Mouse (Mus musculus) left cerebral cortex, adult 9 months (tissue): Measurements from ENCODE around the gene Hoxd11.
A peak's percentile ranks its signal among the peaks of the same experiment; 100 is the strongest.

Source experiments
- DNase-seq, 2 experiments: peaks; one replicate each; pipeline ENCODE4 v3.0.0; 2022; ENCODE audit warnings: low spot score in 2 of 2

The Hoxd11 gene

GRCm38 (mm10) chr2:74678891-74679595 lies at the start of gene Hoxd11:
Gene Hoxd11 (plus strand): TSS chr2:74679557.
- no peak for DNase-seq

GRCm38 (mm10) chr2:74635412-74635811 lies 43.9 kb upstream of the Hoxd11 start:
- DNase-seq = no peak

- DNase-seq = no peak
These were observed 36.9 kb upstream of the Hoxd11 start for GRCm38 (mm10) chr2:74642431-74642830.

GRCm38 (mm10) chr2:74645631-74646030 lies 33.7 kb upstream of the Hoxd11 start:
- DNase-seq = no peak

GRCm38 (mm10) chr2:74647082-74647864 lies 32.1 kb upstream of the Hoxd11 start:
- no peak for DNase-seq

- no peak for DNase-seq
These were observed 26.4 kb upstream of the Hoxd11 start for GRCm38 (mm10) chr2:74652996-74653340.

- no peak for DNase-seq
These were observed 25.4 kb upstream of the Hoxd11 start for GRCm38 (mm10) chr2:74653781-74654535.

- no peak for DNase-seq
These were observed 24.5 kb upstream of the Hoxd11 start for GRCm38 (mm10) chr2:74654743-74655419.

GRCm38 (mm10) chr2:74655420-74655781 lies 24.0 kb upstream of the Hoxd11 start:
- no peak for DNase-seq

GRCm38 (mm10) chr2:74655821-74656631 lies 23.3 kb upstream of the Hoxd11 start:
- no peak for DNase-seq

GRCm38 (mm10) chr2:74656632-74657021 lies 22.7 kb upstream of the Hoxd11 start:
- DNase-seq = no peak

- DNase-seq = no peak
These were observed 21.9 kb upstream of the Hoxd11 start for GRCm38 (mm10) chr2:74657251-74658023.

GRCm38 (mm10) chr2:74658024-74658666 lies 21.2 kb upstream of the Hoxd11 start:
- DNase-seq = no peak

GRCm38 (mm10) chr2:74658667-74659371 lies 20.5 kb upstream of the Hoxd11 start:
- no peak for DNase-seq

- DNase-seq = no peak
These were observed 19.8 kb upstream of the Hoxd11 start, which contains the start of gene Evx2 for GRCm38 (mm10) chr2:74659507-74660005. Gene Evx2 (minus strand): TSS chr2:74659557.

- no peak for DNase-seq
These were observed 18.7 kb upstream of the Hoxd11 start for GRCm38 (mm10) chr2:74660421-74661375.

- peak in 1 of 2 experiments; percentile 28 for DNase-seq
These were observed 17.7 kb upstream of the Hoxd11 start for GRCm38 (mm10) chr2:74661685-74662084.
